Mouse (Mus musculus) embryonic facial prominence, embryonic 10.5 days (tissue): Measurements from ENCODE around the gene Cacna1b. TPM values are rescaled to one million over a fixed set of nuclear protein-coding genes. Genes with fewer than 3 reads are reported as not detected.

ENCODE experiments used
- DNase-seq: peaks from one replicate; pipeline ENCODE4 v3.0.0-alpha.2; 2017; ENCODE audit warnings: low spot score
- H3K27ac ChIP-seq: fragments of 300-500 bp; sonication (generic); replicated peaks from 2 replicates; pipeline ENCODE4 v1.5.1; 2016; ENCODE audit warnings: mild to moderate bottlenecking
- H3K27me3 ChIP-seq: fragments of 300-500 bp; sonication (generic); replicated peaks from 2 replicates; pipeline ENCODE4 v1.6.1; 2016; ENCODE audit warnings: low read depth, mild to moderate bottlenecking; ENCODE audit not compliant: poor library complexity, severe bottlenecking
- H3K36me3 ChIP-seq: fragments of 300-500 bp; sonication (generic); replicated peaks from 2 replicates; pipeline ENCODE4 v1.6.1; 2016; ENCODE audit warnings: mild to moderate bottlenecking, moderate library complexity
- H3K4me1 ChIP-seq: fragments of 300-500 bp; sonication (generic); 2 replicates; pipeline ENCODE4 v1.6.1; 2016
- H3K4me3 ChIP-seq: fragments of 300-500 bp; sonication (generic); 2 replicates; pipeline ENCODE4 v1.5.1; 2016; ENCODE audit warnings: mild to moderate bottlenecking, moderate library complexity
- H3K9me3 ChIP-seq: fragments of 300-500 bp; sonication (generic); 2 replicates; pipeline ENCODE4 v1.6.1; 2016; ENCODE audit warnings: mild to moderate bottlenecking
- WGBS: fragments of 180-500 bp; shearing (Covaris S2); methylation state at CpG from one replicate; pipeline ENCODE4 v1.1.7; 2016; 5-methylcytosine and 5-hydroxymethylcytosine counted together
- polyA plus RNA-seq: library from polyadenylated mRNA; unstranded; fragments of >200 nt; fragmentation: Nextera tagmentation; extraction: Ambion mirVana; gene quantifications from 2 replicates; pipeline ENCODE4 v1.2.1, GENCODE M21; 2016

The Cacna1b gene
- polyA plus RNA-seq = 3.2 and 3.6 TPM in 2 replicates

DNA sequence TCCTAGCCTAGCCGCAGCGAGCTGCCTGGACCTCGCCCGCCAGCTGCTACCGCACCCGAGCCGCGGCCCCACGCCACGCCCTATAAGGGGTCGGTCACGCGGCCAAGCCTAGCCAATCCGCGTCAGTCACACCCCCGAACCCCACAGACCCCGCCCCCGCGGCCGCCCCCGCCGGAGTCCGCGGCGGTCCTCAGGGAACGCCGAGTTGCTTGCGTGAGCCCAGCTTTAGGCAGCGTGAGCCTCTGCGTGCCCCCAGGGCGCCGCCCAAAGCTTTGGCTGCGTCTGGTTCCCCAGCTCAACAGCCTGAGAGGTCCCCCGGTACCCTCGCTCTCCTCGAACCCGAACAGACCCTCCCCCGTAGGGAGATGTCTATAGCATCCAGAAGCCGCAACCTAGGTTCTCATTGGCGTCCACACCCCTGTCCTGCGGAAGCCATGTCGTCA lies at the start of gene Cacna1b:
Gene Cacna1b, minus strand, starts transcription at position 38 of the 443 bp plus-strand sequence.
- Histone ChIP-seq H3K27me3 (peaks cover 36% of the 10 kb centered on the region), H3K36me3 (no peaks in the 10 kb centered on the region), H3K27ac (peak within 1 kb of the TSS; percentile 12; the same call in 1 of the 2 replicates), H3K4me1 (peaks cover 19% of the 10 kb centered on the region), H3K4me3 (peak within 1 kb of the TSS; percentile 74), H3K9me3 (no peaks in the 10 kb centered on the region)
- WGBS = under 1% methylated on average over 42 of the region's 42 CpGs
- peak; percentile 89 for DNase-seq

DNA sequence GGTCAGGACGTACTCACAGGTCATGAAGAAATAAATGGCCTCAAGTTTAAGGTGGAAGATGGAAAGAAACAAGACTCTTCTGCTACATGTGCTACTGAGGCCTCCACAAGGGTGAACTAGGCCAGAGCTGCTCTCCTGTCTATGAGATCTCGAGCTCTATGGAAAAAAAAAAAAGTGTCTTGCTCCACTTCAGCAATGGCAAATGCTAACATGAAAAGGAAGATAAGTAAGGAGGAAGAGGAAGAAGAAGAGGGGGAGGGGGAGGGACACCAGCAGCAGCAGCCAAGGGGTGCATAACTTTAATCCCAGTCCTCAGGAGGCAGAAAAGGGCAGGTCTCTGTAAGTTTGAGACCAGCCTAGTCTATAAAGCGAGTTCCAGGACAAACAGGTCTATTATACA lies 46.8 kb upstream of the Cacna1b start:
- 88% methylated on average over 3 of the region's 3 CpGs for WGBS
- no peak overlapping the region for H3K4me3 ChIP-seq
- H3K36me3 ChIP-seq = peaks cover 97% of the 10 kb centered on the region
- H3K4me1 ChIP-seq = no peaks in the 10 kb centered on the region
- H3K27ac ChIP-seq = no peak overlapping the region
- H3K27me3 ChIP-seq = no peaks in the 10 kb centered on the region
- DNase-seq = no peak
- no peaks in the 10 kb centered on the region for H3K9me3 ChIP-seq

DNA sequence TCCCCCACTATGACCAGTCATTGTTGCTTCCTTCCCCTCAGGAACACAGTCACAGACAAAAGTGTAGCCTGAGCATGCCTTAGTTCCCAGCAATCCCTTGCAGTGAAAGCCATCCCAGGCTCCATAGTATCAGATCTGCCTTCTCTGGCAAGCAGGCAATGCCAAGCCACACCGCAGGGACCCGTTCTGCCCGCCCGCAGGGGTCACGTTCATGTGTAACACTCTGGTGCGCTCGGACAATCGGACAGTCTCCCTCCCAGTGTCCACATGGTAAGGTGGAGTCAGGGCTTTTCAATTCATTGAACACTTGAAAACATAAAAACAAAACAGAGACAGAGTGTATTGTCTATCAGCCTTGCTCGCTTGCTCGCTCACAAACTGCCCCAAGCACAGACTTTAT lies 44.7 kb upstream of the Cacna1b start:
- Histone ChIP-seq H3K4me1 (no peaks in the 10 kb centered on the region), H3K27ac (no peak overlapping the region), H3K36me3 (peaks cover 99% of the 10 kb centered on the region), H3K4me3 (no peak overlapping the region), H3K9me3 (no peaks in the 10 kb centered on the region), H3K27me3 (no peaks in the 10 kb centered on the region)
- no peak for DNase-seq
- WGBS = 94% methylated on average over 10 of the region's 10 CpGs

DNA sequence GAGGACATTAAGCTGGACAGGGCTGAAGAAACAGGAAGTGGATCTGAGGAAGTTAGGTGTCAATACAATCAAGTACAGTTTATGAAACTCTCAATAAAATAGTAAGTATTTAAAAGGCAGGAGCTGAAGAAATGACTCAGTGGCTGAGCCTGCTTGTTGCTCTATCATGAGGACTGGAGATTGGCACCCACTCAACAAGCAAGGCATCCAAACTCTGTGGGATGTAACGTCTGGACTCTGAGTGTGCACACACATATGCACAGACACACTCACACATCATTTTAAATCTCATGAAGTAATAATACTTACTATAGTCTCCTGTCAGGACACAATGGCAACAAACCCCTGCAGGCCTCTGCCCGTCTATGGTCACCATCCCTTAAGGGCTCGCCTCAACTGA lies 44.1 kb upstream of the Cacna1b start:
- DNase-seq = no peak
- H3K36me3 ChIP-seq = peaks cover 99% of the 10 kb centered on the region
- no peaks in the 10 kb centered on the region for H3K4me1 ChIP-seq
- WGBS = 91% methylated on average over 3 of the region's 3 CpGs
- no peak overlapping the region for H3K27ac ChIP-seq
- no peaks in the 10 kb centered on the region for H3K27me3 ChIP-seq
- no peaks in the 10 kb centered on the region for H3K9me3 ChIP-seq
- no peak overlapping the region for H3K4me3 ChIP-seq

DNA sequence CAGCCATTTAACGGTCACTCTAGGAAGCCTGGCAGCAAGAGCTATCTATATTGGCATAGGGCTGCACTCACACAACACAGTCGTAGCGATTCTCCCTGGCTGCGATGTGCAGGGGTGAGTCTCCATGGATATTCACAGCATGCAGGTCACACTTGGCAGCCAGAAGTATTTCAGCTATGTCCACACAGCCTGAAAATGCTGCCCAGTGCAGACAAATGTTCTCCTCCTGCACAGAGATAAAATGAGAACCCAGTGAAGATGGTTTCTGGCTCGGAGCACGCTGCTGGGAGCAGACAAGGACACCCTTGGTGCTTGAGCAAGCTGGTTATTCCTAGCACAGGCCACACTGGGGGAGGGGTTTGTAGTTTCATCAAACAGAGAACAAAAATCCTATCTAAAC lies 43.2 kb upstream of the Cacna1b start:
- no peak overlapping the region for H3K27ac ChIP-seq
- H3K36me3 ChIP-seq = peaks cover 99% of the 10 kb centered on the region
- no peaks in the 10 kb centered on the region for H3K9me3 ChIP-seq
- no peaks in the 10 kb centered on the region for H3K4me1 ChIP-seq
- WGBS = 91% methylated on average over 6 of the region's 6 CpGs
- H3K4me3 ChIP-seq = no peak overlapping the region
- no peaks in the 10 kb centered on the region for H3K27me3 ChIP-seq
- DNase-seq = no peak

DNA sequence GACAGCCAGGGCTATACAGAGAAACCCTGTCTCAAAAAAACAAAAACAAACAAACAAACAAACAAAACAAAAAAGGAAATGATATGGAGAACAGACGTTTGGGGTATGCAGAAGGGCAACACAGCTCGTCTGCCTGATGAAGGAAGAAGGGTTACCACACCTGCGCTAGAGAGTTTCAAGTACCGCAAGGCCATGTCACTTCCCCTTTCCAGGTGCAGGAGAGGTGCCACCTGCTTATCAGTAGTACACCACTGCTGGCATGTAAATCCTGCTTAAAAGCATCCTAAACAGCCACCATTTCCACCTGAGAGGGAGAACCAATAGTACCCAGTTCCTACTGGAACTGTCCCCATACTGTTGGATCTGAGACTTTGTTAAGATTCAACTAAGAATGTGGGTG lies 42.7 kb upstream of the Cacna1b start:
- 93% methylated on average over 4 of the region's 4 CpGs for WGBS

DNA sequence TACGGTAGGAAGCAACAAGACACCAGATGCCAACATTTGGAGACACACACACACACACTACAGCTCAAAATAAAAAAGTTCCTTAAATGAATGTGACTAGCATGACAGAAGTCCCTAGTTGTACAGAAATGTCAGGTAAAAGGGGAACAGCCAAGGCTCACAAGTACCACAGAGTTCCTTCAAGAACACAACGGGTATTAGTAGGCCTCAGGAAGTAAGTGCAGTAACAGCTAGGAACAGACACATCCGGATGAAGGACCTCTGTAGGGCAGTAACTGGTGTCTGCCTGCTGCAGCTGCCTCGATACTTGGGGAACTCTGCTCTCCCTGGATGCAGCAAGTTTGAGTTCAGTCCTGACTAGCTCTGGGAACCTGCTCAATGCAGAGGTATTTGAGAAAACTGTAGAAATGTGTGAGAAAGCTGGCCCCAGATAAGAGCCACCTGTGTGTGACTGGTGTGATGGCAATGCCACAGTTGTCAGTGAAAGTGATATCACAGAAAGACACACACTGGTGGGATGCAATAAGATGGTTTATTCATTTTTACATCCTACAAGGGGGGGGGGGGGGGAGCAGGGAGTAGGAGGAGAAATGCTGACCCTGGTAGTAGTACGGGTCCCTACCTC lies 34.0 kb upstream of the Cacna1b start:
- Histone ChIP-seq H3K36me3 (peaks cover 100% of the 10 kb centered on the region), H3K27me3 (no peaks in the 10 kb centered on the region), H3K4me3 (no peak overlapping the region), H3K27ac (no peak overlapping the region), H3K4me1 (no peaks in the 10 kb centered on the region), H3K9me3 (no peaks in the 10 kb centered on the region)
- WGBS = 89% methylated on average over 5 of the region's 5 CpGs
- DNase-seq = no peak

More for the DNA sequence above, 42.7 kb upstream of the Cacna1b start:
- H3K4me1 ChIP-seq = no peaks in the 10 kb centered on the region
- no peak overlapping the region for H3K27ac ChIP-seq
- no peaks in the 10 kb centered on the region for H3K9me3 ChIP-seq
- no peak overlapping the region for H3K4me3 ChIP-seq
- H3K27me3 ChIP-seq = no peaks in the 10 kb centered on the region
- no peak for DNase-seq
- H3K36me3 ChIP-seq = peaks cover 99% of the 10 kb centered on the region

DNA sequence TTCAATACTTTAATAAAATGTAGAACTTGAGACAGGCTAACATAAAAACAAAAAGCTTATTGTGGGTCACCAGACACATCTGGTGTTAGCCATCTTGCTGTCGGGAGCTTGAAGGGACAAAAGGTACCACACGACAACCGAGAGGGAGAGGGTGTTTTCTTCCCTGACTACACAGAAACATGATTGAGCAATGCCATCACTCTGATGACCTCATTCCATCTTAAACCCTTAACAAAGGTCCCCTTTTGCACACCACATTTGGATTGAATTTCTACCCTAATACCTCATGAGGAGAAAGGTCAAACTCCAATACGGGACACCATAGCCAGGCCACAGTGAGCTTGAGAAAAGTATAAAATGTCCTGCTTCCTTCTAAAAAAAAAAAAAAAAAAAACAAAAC lies 24.3 kb upstream of the Cacna1b start:
- H3K27ac ChIP-seq = no peak overlapping the region
- no peak for DNase-seq
- whole genome bisulfite sequencing = 40% methylated on average over 4 of the region's 4 CpGs
- H3K9me3 ChIP-seq = no peaks in the 10 kb centered on the region
- H3K36me3 ChIP-seq = peaks cover 32% of the 10 kb centered on the region
- H3K27me3 ChIP-seq = no peaks in the 10 kb centered on the region
- H3K4me1 ChIP-seq = no peaks in the 10 kb centered on the region
- H3K4me3 ChIP-seq = no peak overlapping the region

DNA sequence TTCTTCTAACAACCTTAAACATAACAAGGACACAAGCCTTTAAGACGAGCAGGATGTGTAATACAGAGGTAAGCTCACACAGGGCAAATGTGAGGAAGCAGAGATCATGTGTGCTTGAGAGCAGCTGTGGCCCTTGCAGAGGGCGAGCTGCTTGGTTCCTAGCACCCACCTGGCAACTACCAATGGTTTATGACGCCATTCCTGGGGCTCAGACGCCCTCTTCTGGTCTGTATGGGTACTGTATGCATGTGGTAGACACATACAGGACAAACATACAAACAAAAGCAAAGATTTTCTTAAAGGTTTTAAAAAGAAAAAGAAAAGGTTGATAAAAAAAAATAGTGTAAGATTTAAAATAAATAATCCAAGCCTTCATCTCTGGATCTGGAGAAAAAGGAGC lies 18.3 kb upstream of the Cacna1b start:
- Histone ChIP-seq H3K4me3 (no peak overlapping the region), H3K36me3 (no peaks in the 10 kb centered on the region), H3K9me3 (no peaks in the 10 kb centered on the region), H3K27me3 (no peaks in the 10 kb centered on the region), H3K4me1 (peaks cover 11% of the 10 kb centered on the region; the same call in 1 of the 2 replicates), H3K27ac (no peak overlapping the region)
- DNase-seq = no peak
- WGBS = 55% methylated on average over 4 of the region's 4 CpGs

DNA sequence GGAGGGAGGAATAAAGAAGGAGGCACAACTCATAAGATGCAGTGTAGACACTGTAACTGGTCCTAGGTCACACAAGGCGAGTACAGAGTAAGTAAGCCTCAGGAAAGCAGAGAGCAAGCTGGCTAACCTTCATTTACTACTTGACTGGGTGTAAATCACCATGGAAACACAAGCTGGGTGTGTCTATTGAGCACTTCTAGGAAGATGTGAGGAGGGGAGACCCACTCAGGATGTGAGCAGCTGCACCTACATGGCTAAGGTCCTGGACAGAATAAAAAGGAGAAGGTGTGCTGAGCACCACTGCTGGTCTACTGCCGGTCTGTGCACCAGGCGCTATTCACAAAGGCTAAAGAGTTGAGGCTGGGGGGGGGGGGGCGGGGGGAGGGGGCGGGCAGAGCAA lies 13.9 kb upstream of the Cacna1b start:
- H3K4me1 ChIP-seq = peaks cover 15% of the 10 kb centered on the region; the same call in 1 of the 2 replicates
- WGBS = 10% methylated on average over 5 of the region's 5 CpGs
- H3K36me3 ChIP-seq = no peaks in the 10 kb centered on the region
- no peaks in the 10 kb centered on the region for H3K9me3 ChIP-seq
- H3K4me3 ChIP-seq = no peak overlapping the region
- H3K27ac ChIP-seq = no peak overlapping the region
- no peaks in the 10 kb centered on the region for H3K27me3 ChIP-seq
- no peak for DNase-seq

DNA sequence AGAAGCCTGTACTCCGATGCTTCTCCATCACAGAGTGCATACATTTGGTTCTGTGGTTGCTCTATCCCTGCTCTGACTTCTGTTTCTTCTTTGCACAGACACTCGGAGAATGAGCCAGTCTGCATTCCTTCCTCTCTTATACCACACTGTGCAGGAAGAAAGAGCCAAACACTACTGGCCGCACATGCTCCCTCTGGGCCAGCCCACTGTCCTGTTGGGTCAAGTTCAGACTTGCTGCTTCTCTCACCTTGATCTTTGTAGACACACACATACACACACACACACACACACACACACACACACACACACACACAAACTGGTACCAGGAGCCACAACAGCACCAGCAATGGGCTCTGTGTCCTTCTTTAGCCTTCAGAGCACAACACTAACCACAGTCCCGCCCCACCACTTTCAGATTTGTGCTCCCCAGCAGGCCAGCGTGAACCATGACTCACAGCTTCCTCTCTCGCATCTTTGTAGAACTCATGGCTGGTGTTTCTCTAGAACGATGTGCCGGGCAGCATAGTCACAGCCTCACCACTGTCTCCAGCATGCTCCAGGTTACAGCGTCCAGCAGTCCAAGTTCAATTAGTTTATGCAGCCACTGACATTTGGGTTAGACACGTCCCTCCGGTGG lies 13.1 kb upstream of the Cacna1b start:
- Histone ChIP-seq H3K4me3 (no peak overlapping the region), H3K27me3 (no peaks in the 10 kb centered on the region), H3K4me1 (peaks cover 15% of the 10 kb centered on the region; the same call in 1 of the 2 replicates), H3K9me3 (no peaks in the 10 kb centered on the region), H3K27ac (no peak overlapping the region), H3K36me3 (no peaks in the 10 kb centered on the region)
- no peak for DNase-seq
- WGBS = 81% methylated on average over 11 of the region's 11 CpGs

DNA sequence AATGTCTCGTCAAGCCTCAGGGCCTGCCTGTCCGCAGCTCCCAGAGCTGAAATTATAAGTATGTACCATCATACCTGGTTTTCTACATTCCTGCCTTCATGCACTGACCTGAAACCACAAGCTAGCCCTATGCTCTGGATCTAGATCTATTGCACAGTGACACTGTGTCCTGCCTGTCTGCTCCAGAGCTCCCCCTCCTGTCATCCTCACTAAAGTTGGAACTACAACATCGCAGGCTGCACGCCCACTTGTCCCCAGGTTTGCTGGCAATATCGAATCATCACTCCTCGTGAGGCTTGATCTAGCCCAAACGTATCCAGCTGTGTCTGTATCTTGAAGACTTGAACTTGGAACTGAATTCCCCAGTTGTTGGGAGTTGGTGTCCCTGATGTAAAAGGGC lies 11.9 kb upstream of the Cacna1b start:
- DNase-seq = no peak
- WGBS = 65% methylated on average over 7 of the region's 7 CpGs
- peaks cover 15% of the 10 kb centered on the region; the same call in 1 of the 2 replicates for H3K4me1 ChIP-seq
- no peaks in the 10 kb centered on the region for H3K36me3 ChIP-seq
- no peaks in the 10 kb centered on the region for H3K9me3 ChIP-seq
- H3K27ac ChIP-seq = no peak overlapping the region
- no peaks in the 10 kb centered on the region for H3K27me3 ChIP-seq
- no peak overlapping the region for H3K4me3 ChIP-seq

DNA sequence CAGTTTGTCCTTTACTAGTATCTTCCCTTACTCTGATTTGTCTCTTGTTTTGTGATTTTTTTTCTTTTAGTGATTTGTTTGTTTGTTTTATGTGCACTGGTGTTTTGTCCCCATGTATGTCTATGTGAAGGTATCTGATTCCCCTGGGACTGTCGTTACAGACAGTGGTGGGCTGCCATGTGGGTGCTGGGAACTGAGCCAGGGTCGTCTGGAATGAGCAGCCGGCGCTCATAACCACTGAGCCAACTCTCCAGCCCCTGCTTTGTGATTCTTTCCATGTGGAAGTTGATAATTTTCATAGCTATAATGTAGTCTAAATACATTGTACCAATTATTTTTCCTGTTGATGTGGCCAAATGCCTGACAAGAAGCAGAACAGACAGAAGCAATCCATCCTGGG lies 7.9 kb upstream of the Cacna1b start:
- 79% methylated on average over 4 of the region's 4 CpGs for WGBS
- Histone ChIP-seq H3K4me1 (peaks cover 4% of the 10 kb centered on the region; the same call in 1 of the 2 replicates), H3K27ac (no peak overlapping the region), H3K27me3 (no peaks in the 10 kb centered on the region), H3K4me3 (no peak overlapping the region), H3K36me3 (no peaks in the 10 kb centered on the region), H3K9me3 (no peaks in the 10 kb centered on the region)
- no peak for DNase-seq
